Mouse (Mus musculus) heart, postnatal 36 days (tissue): ENCODE results near the gene Tigit. TPM values are rescaled to one million over a fixed set of nuclear protein-coding genes. Genes with fewer than 3 reads are reported as not detected.

Experiments
- DNase-seq, 2 experiments: peaks; one replicate each; pipeline ENCODE4 v3.0.0; 2021 to 2022
- intact Hi-C: fragments of 180-260 bp; cut with DNase I; formaldehyde crosslinking; loops from one replicate; pipeline ENCODE4 v1.15.1; 2025
- total RNA-seq, 2 experiments: library from RNA; stranded (reverse); gene quantifications; 2 replicates each; pipeline ENCODE4 v1.2.3; 2021

The Tigit gene
- total RNA-seq, 2 experiments from 2014 or later: not detected

GRCm38 (mm10) chr16:43671972-43672371, 8.0 kb upstream of the Tigit start:
- DNase-seq: no peak
- intact Hi-C loops: no loop called here

- intact Hi-C loops: no loop called here
- no peak for DNase-seq
Measured at GRCm38 (mm10) chr16:43668294-43668693, 4.3 kb upstream of the Tigit start.

- no peak for DNase-seq
- intact Hi-C loops: no loop called here
Measured at GRCm38 (mm10) chr16:43664861-43665260, 915 bp upstream of the Tigit start.

GRCm38 (mm10) chr16:43662124-43663004, 1.6 kb downstream of the Tigit start:
- no peak for DNase-seq
- intact Hi-C loops: no loop called here

GRCm38 (mm10) chr16:43661576-43661975, 2.4 kb downstream of the Tigit start:
- no peak for DNase-seq
- intact Hi-C loops: no loop called here

GRCm38 (mm10) chr16:43655183-43655787, 8.7 kb downstream of the Tigit start:
- DNase-seq: no peak
- intact Hi-C loops: no loop called here

- DNase-seq: no peak
- intact Hi-C loops: no loop called here
Measured at GRCm38 (mm10) chr16:43654269-43654668, 9.7 kb downstream of the Tigit start.

- intact Hi-C loops: no loop called here
Measured at GRCm38 (mm10) chr16:43653288-43653687, 10.7 kb downstream of the Tigit start.

GRCm38 (mm10) chr16:43650355-43651080, 13.4 kb downstream of the Tigit start:
- intact Hi-C loops: no loop called here

More at GRCm38 (mm10) chr16:43653288-43653687, 10.7 kb downstream of the Tigit start:
- DNase-seq: no peak

GRCm38 (mm10) chr16:43647641-43648040, 16.3 kb downstream of the Tigit start:
- intact Hi-C loops: no loop called here
- no peak for DNase-seq

More at GRCm38 (mm10) chr16:43650355-43651080, 13.4 kb downstream of the Tigit start:
- no peak for DNase-seq

- no peak for DNase-seq
- intact Hi-C loops: no loop called here
Measured at GRCm38 (mm10) chr16:43646943-43647342, 17.0 kb downstream of the Tigit start.

GRCm38 (mm10) chr16:43645879-43646278, 18.1 kb downstream of the Tigit start:
- intact Hi-C loops: no loop called here
- DNase-seq: no peak

GRCm38 (mm10) chr16:43641230-43641629, 22.7 kb downstream of the Tigit start:
- intact Hi-C loops: no loop called here
- DNase-seq: no peak

GRCm38 (mm10) chr16:43638406-43639049, 25.4 kb downstream of the Tigit start:
- intact Hi-C loops: no loop called here
- no peak for DNase-seq

- no peak for DNase-seq
Measured at GRCm38 (mm10) chr16:43637241-43637640, 26.7 kb downstream of the Tigit start.

GRCm38 (mm10) chr16:43634037-43634436, 29.9 kb downstream of the Tigit start:
- intact Hi-C loops: no loop called here
- DNase-seq: no peak

More at GRCm38 (mm10) chr16:43637241-43637640, 26.7 kb downstream of the Tigit start:
- intact Hi-C loops: no loop called here

- intact Hi-C loops: no loop called here
- no peak for DNase-seq
Measured at GRCm38 (mm10) chr16:43631758-43632157, 32.2 kb downstream of the Tigit start.

- intact Hi-C loops: no loop called here
- no peak for DNase-seq
Measured at GRCm38 (mm10) chr16:43628662-43629061, 35.3 kb downstream of the Tigit start.

GRCm38 (mm10) chr16:43625956-43626355, 38.0 kb downstream of the Tigit start:
- DNase-seq: no peak
- intact Hi-C loops: no loop called here

- intact Hi-C loops: no loop called here
- no peak for DNase-seq
Measured at GRCm38 (mm10) chr16:43625289-43625688, 38.7 kb downstream of the Tigit start.

- intact Hi-C loops: no loop called here
Measured at GRCm38 (mm10) chr16:43624876-43625275, 39.1 kb downstream of the Tigit start.

More at GRCm38 (mm10) chr16:43624876-43625275, 39.1 kb downstream of the Tigit start:
- no peak for DNase-seq
